Mouse (Mus musculus): ENCODE data around the gene Pdcd6.

The Pdcd6 gene

GRCm38 (mm10) chr13:74275726-74276125 is 41.7 kb downstream of the Pdcd6 start:
- in situ Hi-C loops (cut with MboI), result no loop called here

DNA sequence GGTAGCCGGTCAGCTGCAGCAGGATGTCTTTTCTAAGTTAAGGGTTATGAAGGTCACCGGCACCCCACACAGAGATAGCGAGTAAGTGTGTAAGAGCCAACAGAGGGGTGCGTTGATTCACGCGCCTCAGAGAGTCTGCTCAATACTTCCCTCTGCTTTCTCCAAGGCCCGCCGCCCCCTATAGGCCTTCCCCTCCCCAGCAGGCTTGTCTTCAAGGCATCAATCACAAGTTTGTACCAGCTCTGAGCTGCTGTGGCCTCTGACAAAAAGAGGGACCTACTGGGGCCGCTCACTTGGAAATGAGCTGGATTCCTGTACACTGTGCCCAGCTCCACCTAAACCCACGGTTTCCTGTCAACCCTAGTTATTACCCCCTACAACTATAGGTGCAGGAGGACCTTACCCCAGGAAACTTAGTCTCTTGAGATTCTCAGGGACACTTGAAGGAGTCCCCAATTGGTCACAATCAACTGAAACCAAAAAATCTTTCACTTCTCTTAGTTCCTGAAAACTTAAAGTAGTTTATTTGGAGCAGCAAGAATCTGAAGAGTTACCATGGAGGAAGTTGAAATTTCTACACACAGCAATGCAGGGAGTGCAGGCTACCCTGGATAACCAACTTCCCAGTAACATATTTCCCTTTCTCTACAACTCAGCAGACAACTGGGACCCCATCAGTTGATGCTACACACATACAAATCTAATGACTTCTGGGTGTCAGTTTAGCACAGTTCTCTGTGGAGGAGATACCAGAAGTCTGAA is 57.0 kb downstream of the Pdcd6 start:
- in situ Hi-C loops (cut with MboI), result no loop called here

- in situ Hi-C loops (cut with MboI), result no loop called here
These were observed 57.7 kb downstream of the Pdcd6 start for GRCm38 (mm10) chr13:74259460-74260230.

Measured in mature B cell (primary cell).